Mouse (Mus musculus) forebrain, postnatal 0 days (tissue): ENCODE results near the gene Ifnar2. TPM values are rescaled to one million over a fixed set of nuclear protein-coding genes. Genes with fewer than 3 reads are reported as not detected.

ENCODE experiments used
- ATAC-seq: fragments of 200-750 bp; cut with Nextera tagmentation; 2 replicates; pipeline ENCODE4 v1.8.0; 2017; ENCODE audit warnings: mild to moderate bottlenecking, moderate library complexity
- DNase-seq: peaks from one replicate; pipeline ENCODE4 v3.0.0-alpha.2; 2015
- H3K27ac ChIP-seq: fragments of 300-500 bp; sonication (generic); 2 replicates; pipeline ENCODE4 v1.5.1; 2014; ENCODE audit warnings: low read depth, mild to moderate bottlenecking, antibody characterized with exemption, low read length, moderate library complexity, mixed read lengths
- H3K27me3 ChIP-seq: fragments of 300-500 bp; sonication (generic); 2 replicates; pipeline ENCODE4 v1.6.1; 2014; ENCODE audit warnings: mild to moderate bottlenecking, low read length, mixed read lengths; ENCODE audit not compliant: insufficient read depth
- H3K36me3 ChIP-seq: fragments of 300-500 bp; sonication (generic); 2 replicates; pipeline ENCODE4 v1.6.1; 2014; ENCODE audit warnings: mild to moderate bottlenecking, moderate library complexity; ENCODE audit not compliant: insufficient read depth
- H3K4me1 ChIP-seq: fragments of 300-500 bp; sonication (generic); 2 replicates; pipeline ENCODE4 v1.6.1; 2014; ENCODE audit warnings: antibody characterized with exemption; ENCODE audit not compliant: insufficient read depth
- H3K4me2 ChIP-seq: fragments of 300-500 bp; sonication (generic); 2 replicates; pipeline ENCODE4 v1.6.1; 2014; ENCODE audit warnings: low read depth, mild to moderate bottlenecking, moderate library complexity
- H3K4me3 ChIP-seq: fragments of 300-500 bp; sonication (generic); 2 replicates; pipeline ENCODE4 v1.5.1; 2014; ENCODE audit warnings: low read depth, low read length, mixed read lengths
- H3K9ac ChIP-seq: fragments of 300-500 bp; sonication (generic); 2 replicates; pipeline ENCODE4 v1.6.1; 2014; ENCODE audit warnings: mild to moderate bottlenecking
- H3K9me3 ChIP-seq: fragments of 300-500 bp; sonication (generic); 2 replicates; pipeline ENCODE4 v1.6.1; 2016; ENCODE audit warnings: low read length
- CTCF ChIP-seq: sonication (generic); IDR thresholded peaks from 2 replicates; pipeline ENCODE4 v1.5.1; 2016; ENCODE audit warnings: antibody characterized with exemption, control low read depth, low read depth
- WGBS: fragments of 180-500 bp; shearing (Covaris S2); extraction: QIAGEN DNeasy Blood & Tissue Kit; methylation state at CpG from one replicate; pipeline ENCODE4 v1.1.7; 2014; 5-methylcytosine and 5-hydroxymethylcytosine counted together
- polyA plus RNA-seq: library from polyadenylated mRNA; unstranded; fragments of >200 nt; fragmentation: Nextera tagmentation; extraction: Ambion mirVana; gene quantifications from 2 replicates; pipeline ENCODE4 v1.2.1, GENCODE M21; 2015
- total RNA-seq: library from RNA; depleted of rRNA; stranded (reverse); fragments of >200 nt; gene quantifications from 2 replicates; pipeline ENCODE4 v1.2.3, GENCODE M21; 2014

The Ifnar2 gene
- total and polyA plus RNA-seq, 2 experiments from 2014 or later: 24.5 to 53.1 TPM

- ATAC-seq: no peak
- no peak for TF ChIP-seq CTCF
- no peak for DNase-seq
- 68% methylated on average over 7 of the region's 7 CpGs for WGBS
- Histone ChIP-seq H3K4me2 (no peak overlapping the region), H3K4me3 (no peak overlapping the region), H3K36me3 (no peaks in the 10 kb centered on the region), H3K27ac (no peak overlapping the region), H3K27me3 (peaks cover 6% of the 10 kb centered on the region), H3K9me3 (no peaks in the 10 kb centered on the region), H3K4me1 (no peaks in the 10 kb centered on the region), H3K9ac (no peak overlapping the region)
These were observed 19.8 kb upstream of the Ifnar2 start for GRCm38 (mm10) chr16:91352749-91353148.

GRCm38 (mm10) chr16:91353177-91353576, 19.4 kb upstream of the Ifnar2 start:
- TF ChIP-seq CTCF: no peak
- no peak overlapping the region for H3K4me2 ChIP-seq
- 79% methylated on average over 6 of the region's 6 CpGs for WGBS
- H3K9ac ChIP-seq: no peak overlapping the region
- H3K27me3 ChIP-seq: peaks cover 8% of the 10 kb centered on the region
- no peaks in the 10 kb centered on the region for H3K9me3 ChIP-seq
- H3K4me1 ChIP-seq: no peaks in the 10 kb centered on the region
- no peak overlapping the region for H3K4me3 ChIP-seq
- DNase-seq: no peak
- ATAC-seq: no peak
- no peak overlapping the region for H3K27ac ChIP-seq
- no peaks in the 10 kb centered on the region for H3K36me3 ChIP-seq

- H3K9me3 ChIP-seq: no peaks in the 10 kb centered on the region
- WGBS: 79% methylated on average over 5 of the region's 5 CpGs
- ATAC-seq: no peak
- no peak overlapping the region for H3K4me3 ChIP-seq
- TF ChIP-seq CTCF: no peak
- H3K36me3 ChIP-seq: no peaks in the 10 kb centered on the region
- no peak for DNase-seq
- H3K27ac ChIP-seq: no peak overlapping the region
- H3K4me1 ChIP-seq: no peaks in the 10 kb centered on the region
- H3K9ac ChIP-seq: no peak overlapping the region
- H3K27me3 ChIP-seq: peaks cover 8% of the 10 kb centered on the region
- no peak overlapping the region for H3K4me2 ChIP-seq
These were observed 18.9 kb upstream of the Ifnar2 start for GRCm38 (mm10) chr16:91353638-91354037.

GRCm38 (mm10) chr16:91354599-91354998, 18.0 kb upstream of the Ifnar2 start:
- H3K9me3 ChIP-seq: no peaks in the 10 kb centered on the region
- 79% methylated on average over 4 of the region's 4 CpGs for WGBS

GRCm38 (mm10) chr16:91355160-91355559, 17.4 kb upstream of the Ifnar2 start:
- Histone ChIP-seq H3K4me2 (no peak overlapping the region), H3K4me3 (no peak overlapping the region), H3K27me3 (peaks cover 8% of the 10 kb centered on the region), H3K4me1 (no peaks in the 10 kb centered on the region), H3K27ac (no peak overlapping the region), H3K9ac (no peak overlapping the region), H3K9me3 (no peaks in the 10 kb centered on the region), H3K36me3 (no peaks in the 10 kb centered on the region)
- WGBS: 77% methylated on average over 12 of the region's 12 CpGs
- ATAC-seq: no peak
- TF ChIP-seq CTCF: no peak
- DNase-seq: no peak

More at GRCm38 (mm10) chr16:91354599-91354998, 18.0 kb upstream of the Ifnar2 start:
- H3K27ac ChIP-seq: no peak overlapping the region
- TF ChIP-seq CTCF: no peak
- H3K9ac ChIP-seq: no peak overlapping the region
- ATAC-seq (no peak), DNase-seq (no peak)
- H3K4me3 ChIP-seq: no peak overlapping the region
- no peak overlapping the region for H3K4me2 ChIP-seq
- H3K27me3 ChIP-seq: peaks cover 8% of the 10 kb centered on the region
- H3K36me3 ChIP-seq: no peaks in the 10 kb centered on the region
- no peaks in the 10 kb centered on the region for H3K4me1 ChIP-seq

- DNase-seq (no peak), ATAC-seq (no peak)
- H3K9ac ChIP-seq: no peak overlapping the region
- no peaks in the 10 kb centered on the region for H3K36me3 ChIP-seq
- H3K27ac ChIP-seq: no peak overlapping the region
- no peak overlapping the region for H3K4me2 ChIP-seq
- WGBS: 78% methylated on average over 10 of the region's 10 CpGs
- no peak for TF ChIP-seq CTCF
- no peak overlapping the region for H3K4me3 ChIP-seq
- no peaks in the 10 kb centered on the region for H3K9me3 ChIP-seq
- H3K27me3 ChIP-seq: peaks cover 8% of the 10 kb centered on the region
- H3K4me1 ChIP-seq: no peaks in the 10 kb centered on the region
These were observed 15.6 kb upstream of the Ifnar2 start for GRCm38 (mm10) chr16:91356760-91357525.

GRCm38 (mm10) chr16:91357526-91357900, 15.1 kb upstream of the Ifnar2 start:
- H3K9me3 ChIP-seq: no peaks in the 10 kb centered on the region
- no peak overlapping the region for H3K9ac ChIP-seq
- TF ChIP-seq CTCF: no peak
- no peaks in the 10 kb centered on the region for H3K4me1 ChIP-seq
- no peak overlapping the region for H3K4me3 ChIP-seq
- ATAC-seq (no peak), DNase-seq (no peak)
- no peaks in the 10 kb centered on the region for H3K36me3 ChIP-seq
- H3K4me2 ChIP-seq: no peak overlapping the region
- no peak overlapping the region for H3K27ac ChIP-seq
- WGBS: 56% methylated on average over 10 of the region's 10 CpGs
- H3K27me3 ChIP-seq: peaks cover 6% of the 10 kb centered on the region
